Mouse (Mus musculus) cerebellum, adult 9-11 months (tissue): ENCODE results near the gene Scd4.
"Not testable (repeated sequence)": the region's sequence is repeated elsewhere in the genome, so short reads cannot be mapped to it uniquely, and the experiment has no call there.

Experiments
- DNase-seq: peaks from one replicate; pipeline ENCODE4 v3.0.0; 2022

The Scd4 gene

GRCm38 (mm10) chr19:44318545-44318944 is 14.3 kb upstream of the Scd4 start:
- DNase-seq, result no peak

- no peak for DNase-seq
These were observed 12.6 kb upstream of the Scd4 start for GRCm38 (mm10) chr19:44320316-44320715.

- no peak for DNase-seq
These were observed 11.7 kb upstream of the Scd4 start for GRCm38 (mm10) chr19:44321201-44321600.

GRCm38 (mm10) chr19:44321631-44322030 is 11.3 kb upstream of the Scd4 start:
- DNase-seq, result no peak

- no peak for DNase-seq
These were observed 3.3 kb upstream of the Scd4 start for GRCm38 (mm10) chr19:44329566-44329965.

- not testable (repeated sequence) for DNase-seq
These were observed 1.8 kb upstream of the Scd4 start for GRCm38 (mm10) chr19:44331128-44331527.

GRCm38 (mm10) chr19:44331911-44332310 is 981 bp upstream of the Scd4 start:
- no peak for DNase-seq

- no peak for DNase-seq
These were observed 566 bp upstream of the Scd4 start for GRCm38 (mm10) chr19:44332326-44332725.

- no peak for DNase-seq
These were observed 1.1 kb downstream of the Scd4 start for GRCm38 (mm10) chr19:44333991-44334390.

GRCm38 (mm10) chr19:44335876-44336662 is 3.2 kb downstream of the Scd4 start:
- DNase-seq, result no peak

GRCm38 (mm10) chr19:44349689-44350088 is 16.8 kb downstream of the Scd4 start:
- DNase-seq, result no peak

GRCm38 (mm10) chr19:44351756-44352155 is 18.9 kb downstream of the Scd4 start:
- DNase-seq, result no peak

- no peak for DNase-seq
These were observed 25.8 kb downstream of the Scd4 start for GRCm38 (mm10) chr19:44358700-44359099.

- DNase-seq, result peak; percentile 59
These were observed 30.6 kb downstream of the Scd4 start for GRCm38 (mm10) chr19:44363529-44363928.

GRCm38 (mm10) chr19:44364029-44364428 is 31.1 kb downstream of the Scd4 start:
- DNase-seq, result no peak

- DNase-seq, result no peak
These were observed 32.8 kb downstream of the Scd4 start for GRCm38 (mm10) chr19:44365733-44366132.

- DNase-seq, result not testable (repeated sequence)
These were observed 34.2 kb downstream of the Scd4 start for GRCm38 (mm10) chr19:44367076-44367475.

GRCm38 (mm10) chr19:44369371-44369770 is 36.5 kb downstream of the Scd4 start:
- no peak for DNase-seq

- DNase-seq, result no peak
These were observed 37.3 kb downstream of the Scd4 start for GRCm38 (mm10) chr19:44370231-44370630.

- DNase-seq, result peak; percentile 86
These were observed 40.1 kb downstream of the Scd4 start for GRCm38 (mm10) chr19:44372969-44373368.

GRCm38 (mm10) chr19:44376511-44376951 is 43.6 kb downstream of the Scd4 start:
- no peak for DNase-seq

- no peak for DNase-seq
These were observed 44.9 kb downstream of the Scd4 start for GRCm38 (mm10) chr19:44377629-44378375.

GRCm38 (mm10) chr19:44379090-44379489 is 46.2 kb downstream of the Scd4 start:
- DNase-seq, result no peak

- DNase-seq, result no peak
These were observed 47.2 kb downstream of the Scd4 start for GRCm38 (mm10) chr19:44380065-44380464.
